Mouse (Mus musculus) ES-E14 (cell line): ENCODE results near the gene Asf1b. TPM values are rescaled to one million over a fixed set of nuclear protein-coding genes. Genes with fewer than 3 reads are reported as not detected.
A peak's percentile ranks its signal among the peaks of the same experiment; 100 is the strongest.

Source experiments
- DNase-seq: peaks from one replicate; pipeline ENCODE4 v3.0.0-alpha.2; 2013; ENCODE audit warnings: low read depth, low spot score
- H3K27ac ChIP-seq: 2 replicates; pipeline ENCODE4 v1.5.1; 2012; ENCODE audit warnings: low read depth, mild to moderate bottlenecking, low read length, moderate library complexity, mixed read lengths; ENCODE audit not compliant: poor library complexity, insufficient read depth, severe bottlenecking
- H3K36me3 ChIP-seq: 2 replicates; pipeline ENCODE4 v1.6.1; 2012; ENCODE audit warnings: mild to moderate bottlenecking, low read length, moderate library complexity, mixed read lengths; ENCODE audit not compliant: control insufficient read depth, poor library complexity, insufficient read depth, severe bottlenecking
- H3K4me1 ChIP-seq, 2 experiments: fragments of 150-350 bp in 1 of 2; sonication (generic) in 1 of 2; 2 replicates each; pipeline ENCODE4 v1.6.1; 2012; ENCODE audit warnings: low read length in 2 of 2, mild to moderate bottlenecking in 1 of 2, mixed read lengths in 1 of 2; ENCODE audit not compliant: control insufficient read depth in 2 of 2, insufficient read depth in 2 of 2, poor library complexity in 1 of 2
- H3K4me3 ChIP-seq, 2 experiments: fragments of 150-350 bp in 1 of 2; sonication (generic) in 1 of 2; 2 replicates each; pipeline ENCODE4 v1.5.1; 2012; ENCODE audit warnings: low read length in 2 of 2, low read depth in 1 of 2, mild to moderate bottlenecking in 1 of 2, mixed read lengths in 1 of 2; ENCODE audit not compliant: insufficient read depth in 1 of 2, poor library complexity in 1 of 2, severe bottlenecking in 1 of 2
- H3K9ac ChIP-seq: 2 replicates; pipeline ENCODE4 v1.6.1; 2012; ENCODE audit warnings: low read depth, mild to moderate bottlenecking, low read length, mixed read lengths; ENCODE audit not compliant: poor library complexity, insufficient read depth, severe bottlenecking
- H3K9me3 ChIP-seq: fragments of 150-350 bp; sonication (generic); 2 replicates; pipeline ENCODE4 v1.6.1; 2012; ENCODE audit warnings: low read depth, mild to moderate bottlenecking, low read length; ENCODE audit not compliant: control insufficient read depth, insufficient read depth
- CHD2 ChIP-seq: IDR thresholded peaks from 2 replicates; pipeline ENCODE4 v1.6.1; 2014; ENCODE audit warnings: mild to moderate bottlenecking, low read depth, low read length, inconsistent platforms
- HCFC1 ChIP-seq: IDR thresholded peaks from 2 replicates; pipeline ENCODE4 v1.6.1; 2012; ENCODE audit warnings: low read length, inconsistent platforms, borderline replicate concordance; ENCODE audit not compliant: insufficient read depth
- MAFK ChIP-seq: IDR thresholded peaks from 2 replicates; pipeline ENCODE4 v1.6.1; 2014; ENCODE audit warnings: mild to moderate bottlenecking, low read depth, low read length, inconsistent platforms; ENCODE audit not compliant: insufficient read depth
- ZC3H11A ChIP-seq: IDR thresholded peaks from 2 replicates; pipeline ENCODE4 v1.6.1; 2012; ENCODE audit warnings: low read depth, mild to moderate bottlenecking, inconsistent platforms, low read length, borderline replicate concordance
- ZNF384 ChIP-seq: IDR thresholded peaks from 2 replicates; pipeline ENCODE4 v1.6.1; 2012; ENCODE audit warnings: low read depth, low read length, inconsistent platforms
- in situ Hi-C, 2 experiments: fragments of 600-800 bp; cut with MboI; formaldehyde crosslinking; loops; one replicate each; pipeline ENCODE4 v1.15.1; 2025; ENCODE audit warnings: low sequenced_read_pairs in 2 of 2, inconsistent platforms in 1 of 2; ENCODE audit not compliant: unreplicated experiment in 2 of 2
- total RNA-seq: library from RNA; depleted of rRNA; stranded (reverse); fragments of 300-350 nt; gene quantifications from 2 replicates; pipeline ENCODE4 v1.2.3, GENCODE M21; 2012

Gene Asf1b
- total RNA-seq, 1 experiment, result 43.3 TPM

GRCm38 (mm10) chr8:83945540-83945939 is 9.8 kb upstream of the Asf1b start:
- TF ChIP-seq HCFC1 (no peak), MAFK (no peak), CHD2 (no peak), ZC3H11A (no peak), ZNF384 (no peak)
- in situ Hi-C loops, result no loop called here
- H3K4me1 ChIP-seq, result peaks cover 0 to under 1% of the 10 kb centered on the region in 2 experiments; a peak in 1 of 4 replicates
- no peaks in the 10 kb centered on the region for H3K36me3 ChIP-seq
- H3K9ac ChIP-seq, result no peak overlapping the region
- no peak overlapping the region for H3K4me3 ChIP-seq
- H3K9me3 ChIP-seq, result no peaks in the 10 kb centered on the region
- H3K27ac ChIP-seq, result no peak overlapping the region
- DNase-seq, result no peak

- H3K4me1 ChIP-seq, result peaks cover 3 to 5% of the 10 kb centered on the region in 2 experiments; a peak in 2 of 4 replicates
- H3K36me3 ChIP-seq, result peaks cover 2% of the 10 kb centered on the region; the same call in 1 of the 2 replicates
- peak overlapping the region; percentile 59 to 84 for H3K4me3 ChIP-seq
- H3K9ac ChIP-seq, result peak overlapping the region; percentile 74
- no peaks in the 10 kb centered on the region for H3K9me3 ChIP-seq
- H3K27ac ChIP-seq, result 0 out of 2 replicates have a peak overlapping the region, but pooled peaks have one; percentile 9
- no peak for TF ChIP-seq CHD2
- no peak for TF ChIP-seq ZC3H11A
- no peak for TF ChIP-seq MAFK
- no peak for TF ChIP-seq HCFC1
- no peak for TF ChIP-seq ZNF384
- in situ Hi-C loops, result no loop called here
- DNase-seq, result no peak
Measured at GRCm38 (mm10) chr8:83954749-83955105, 580 bp upstream of the Asf1b start.

DNA sequence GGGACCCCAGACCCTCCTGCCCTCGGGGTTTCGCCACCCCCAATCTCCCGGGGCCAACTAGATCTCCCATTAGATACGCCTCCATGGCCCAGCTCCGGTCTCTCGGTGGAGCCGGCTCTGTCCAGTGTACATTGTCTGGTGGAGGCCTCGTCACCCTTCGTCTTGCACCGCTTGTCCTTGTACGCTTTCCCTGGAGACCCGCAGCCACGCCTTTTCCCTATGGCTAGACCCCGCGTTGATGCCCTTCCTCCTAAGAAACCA is 581 bp downstream of the Asf1b start:
- Histone ChIP-seq H3K9ac (peak overlapping the region; percentile 90), H3K9me3 (no peaks in the 10 kb centered on the region), H3K27ac (no peak overlapping the region), H3K4me3 (peak overlapping the region; percentile 79 to 95), H3K36me3 (peaks cover 2% of the 10 kb centered on the region; the same call in 1 of the 2 replicates), H3K4me1 (peaks cover 3 to 5% of the 10 kb centered on the region in 2 experiments; a peak in 2 of 4 replicates)
- DNase-seq, result no peak
- in situ Hi-C loops, result no loop called here
- no peak for TF ChIP-seq ZC3H11A
- no peak for TF ChIP-seq MAFK
- no peak for TF ChIP-seq CHD2
- no peak for TF ChIP-seq ZNF384
- no peak for TF ChIP-seq HCFC1

DNA sequence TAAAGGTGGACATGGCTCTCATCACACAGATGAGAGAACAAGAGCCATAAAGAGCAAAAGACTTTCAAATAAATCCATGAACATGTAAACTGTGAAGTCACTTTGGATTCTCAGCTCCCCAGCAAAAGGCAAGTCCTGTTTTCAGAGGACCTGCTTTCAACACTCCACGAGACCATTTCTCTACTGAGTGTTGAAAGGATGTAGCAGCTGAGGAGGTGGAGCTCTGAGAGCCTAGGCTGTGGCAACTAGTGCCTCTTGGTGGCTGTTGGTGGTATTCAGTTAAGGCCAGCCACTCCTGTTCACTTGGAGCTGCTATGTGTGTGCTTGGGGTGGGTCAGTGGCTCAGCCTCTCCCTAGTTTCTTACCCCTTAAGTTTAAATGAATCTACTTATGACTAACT is 1.5 kb downstream of the Asf1b start:
- Histone ChIP-seq H3K4me3 (peak overlapping the region in 1 of 2 experiments; percentile 17; a peak in 1 of 4 replicates), H3K36me3 (peaks cover 2% of the 10 kb centered on the region; the same call in 1 of the 2 replicates), H3K9me3 (no peaks in the 10 kb centered on the region), H3K9ac (peak overlapping the region; percentile 90; the same call in 1 of the 2 replicates), H3K27ac (no peak overlapping the region), H3K4me1 (peaks cover 3 to 5% of the 10 kb centered on the region in 2 experiments; a peak in 2 of 4 replicates)
- in situ Hi-C loops, result no loop called here
- no peak for TF ChIP-seq MAFK
- no peak for TF ChIP-seq CHD2
- no peak for TF ChIP-seq ZC3H11A
- TF ChIP-seq HCFC1, result no peak
- TF ChIP-seq ZNF384, result no peak
- DNase-seq, result no peak
